Mouse (Mus musculus) lung, postnatal 4 days (tissue): ENCODE results near the gene Ppp1r18.

Source experiments
- DNase-seq, 2 experiments: peaks; one replicate each; pipeline ENCODE4 v3.0.0; 2021

Gene Ppp1r18

GRCm38 (mm10) chr17:35915538-35916296, 50.3 kb downstream of the Ppp1r18 start:
- no peak for DNase-seq

- DNase-seq = peak; percentile 99 to 100
Observed at GRCm38 (mm10) chr17:35916297-35917142, 51.1 kb downstream of the Ppp1r18 start, which contains the start of the genes Mrps18b and Ppp1r10. Gene Mrps18b, minus strand, starts transcription at chr17:35916389. Gene Ppp1r10, plus strand, starts transcription at chr17:35916434.

GRCm38 (mm10) chr17:35917143-35917462, 51.7 kb downstream of the Ppp1r18 start:
- no peak for DNase-seq

- DNase-seq = peak; percentile 56 to 62
Observed at GRCm38 (mm10) chr17:35917463-35918251, 52.3 kb downstream of the Ppp1r18 start.

GRCm38 (mm10) chr17:35918276-35919059, 53.1 kb downstream of the Ppp1r18 start:
- DNase-seq = peak; percentile 53 to 67

GRCm38 (mm10) chr17:35919060-35919715, 53.8 kb downstream of the Ppp1r18 start:
- DNase-seq = peak; percentile 96 to 97

- no peak for DNase-seq
Observed at GRCm38 (mm10) chr17:35919864-35920301, 54.5 kb downstream of the Ppp1r18 start.

- DNase-seq = no peak
Observed at GRCm38 (mm10) chr17:35920384-35920783, 55.0 kb downstream of the Ppp1r18 start.

- peak in 1 of 2 experiments; percentile 69 for DNase-seq
Observed at GRCm38 (mm10) chr17:35920862-35921562, 55.6 kb downstream of the Ppp1r18 start.

- DNase-seq = no peak
Observed at GRCm38 (mm10) chr17:35921710-35922109, 56.3 kb downstream of the Ppp1r18 start.

GRCm38 (mm10) chr17:35922566-35922965, 57.2 kb downstream of the Ppp1r18 start:
- no peak for DNase-seq

- no peak for DNase-seq
Observed at GRCm38 (mm10) chr17:35923281-35923680, 57.9 kb downstream of the Ppp1r18 start.
